Mouse (Mus musculus): ENCODE data around the gene Zfp786.

- TF ChIP-seq CTCF (IDR thresholded peaks at IDR 0.05; ENCODE audit: low read depth, low read length): no peak
- no peak for TF ChIP-seq GATA1 (IDR thresholded peaks at IDR 0.05; ENCODE audit: borderline replicate concordance, low read length)
- TF ChIP-seq GATA2 (IDR thresholded peaks at IDR 0.05; ENCODE audit: borderline replicate concordance, low read depth, low read length): no peak
- no peak for TF ChIP-seq TAL1 (conservative IDR thresholded peaks at IDR 0.05; ENCODE audit: low read depth, low read length)
- no peak for TF ChIP-seq POLR2AphosphoS5 (IDR thresholded peaks at IDR 0.05; ENCODE audit: insufficient replicate concordance, low read depth, low read length)
Observed at GRCm38 (mm10) chr6:47880166-47880565, 49.5 kb upstream of the Zfp786 start.

Measured in G1E (cell line).